Mouse (Mus musculus) liver, adult 2 months (tissue): Measurements from ENCODE around the gene Gpatch2. TPM values are rescaled to one million over a fixed set of nuclear protein-coding genes. Genes with fewer than 3 reads are reported as not detected.

Experiments used
- DNase-seq: peaks from one replicate; pipeline ENCODE4 v3.0.0-alpha.2; 2011; ENCODE audit warnings: low read depth, low spot score; ENCODE audit errors: extremely low read depth
- H3K27ac ChIP-seq: fragments of 200-500 bp; replicated peaks from 2 replicates; pipeline ENCODE4 v1.5.1; 2012; ENCODE audit warnings: low read depth, mild to moderate bottlenecking, control low read depth, inconsistent platforms, low read length; ENCODE audit not compliant: insufficient read depth
- H3K27me3 ChIP-seq: fragments of 200-500 bp; 2 replicates; pipeline ENCODE4 v1.6.1; 2012; ENCODE audit warnings: mild to moderate bottlenecking, moderate library complexity, low read length, inconsistent platforms; ENCODE audit not compliant: control insufficient read depth, insufficient read depth
- H3K36me3 ChIP-seq: fragments of 200-500 bp; 2 replicates; pipeline ENCODE4 v1.6.1; 2012; ENCODE audit warnings: low read length, inconsistent platforms; ENCODE audit not compliant: control insufficient read depth, insufficient read depth
- H3K4me1 ChIP-seq: fragments of 200-500 bp; 2 replicates; pipeline ENCODE4 v1.6.1; 2011; ENCODE audit warnings: low read length; ENCODE audit not compliant: control insufficient read depth, insufficient read depth
- H3K4me3 ChIP-seq: fragments of 200-500 bp; 2 replicates; pipeline ENCODE4 v1.5.1; 2011; ENCODE audit warnings: low read depth, mild to moderate bottlenecking, control low read depth, low read length, moderate library complexity; ENCODE audit not compliant: insufficient read depth
- H3K79me2 ChIP-seq: fragments of 200-500 bp; 2 replicates; pipeline ENCODE4 v1.6.1; 2012; ENCODE audit warnings: inconsistent platforms, mild to moderate bottlenecking, low read length, moderate library complexity; ENCODE audit not compliant: control insufficient read depth, insufficient read depth
- H3K9ac ChIP-seq: fragments of 200-500 bp; 2 replicates; pipeline ENCODE4 v1.6.1; 2012; ENCODE audit warnings: low read depth, mild to moderate bottlenecking, control low read depth, inconsistent platforms, low read length
- CTCF ChIP-seq: fragments of 200-500 bp; IDR thresholded peaks from 2 replicates; pipeline ENCODE4 v1.5.1; 2011; ENCODE audit warnings: low read depth, low read length, control low read depth
- POLR2A ChIP-seq: fragments of 200-500 bp; IDR thresholded peaks from 2 replicates; pipeline ENCODE4 v1.6.1; 2011; ENCODE audit warnings: low read length, control low read depth; ENCODE audit not compliant: insufficient read depth; ENCODE audit errors: extremely low read depth
- WGBS: fragments of 180-500 bp; shearing (Covaris S2); methylation state at CpG from one replicate; pipeline ENCODE4 v1.1.7; 2018; 5-methylcytosine and 5-hydroxymethylcytosine counted together
- polyA plus RNA-seq: library from polyadenylated mRNA; depleted of rRNA; stranded (reverse); fragments of >200 nt; gene quantifications from 2 replicates; pipeline ENCODE4 v1.2.3, GENCODE M21; 2012; rRNA removed
- total RNA-seq: library from RNA; depleted of rRNA; stranded (reverse); fragments of >200 nt; gene quantifications from 2 replicates; pipeline ENCODE4 v1.2.3, GENCODE M21; 2014; rRNA removed

The Gpatch2 gene
- total and polyA plus RNA-seq, 2 experiments = 7.1 to 15.9 TPM

GRCm38 (mm10) chr1:187374418-187374817 is 159.1 kb downstream of the Gpatch2 start:
- no peaks in the 10 kb centered on the region for H3K79me2 ChIP-seq
- TF ChIP-seq CTCF = no peak
- no peaks in the 10 kb centered on the region for H3K36me3 ChIP-seq
- 95% methylated on average over 4 of the region's 4 CpGs for WGBS
- H3K27me3 ChIP-seq = no peaks in the 10 kb centered on the region
- H3K4me3 ChIP-seq = no peak overlapping the region
- H3K27ac ChIP-seq = no peak overlapping the region
- DNase-seq = no peak
- H3K4me1 ChIP-seq = no peaks in the 10 kb centered on the region
- no peak overlapping the region for H3K9ac ChIP-seq

GRCm38 (mm10) chr1:187376946-187377671 is 161.8 kb downstream of the Gpatch2 start:
- Histone ChIP-seq H3K79me2 (no peaks in the 10 kb centered on the region), H3K27me3 (no peaks in the 10 kb centered on the region), H3K9ac (no peak overlapping the region), H3K4me3 (no peak overlapping the region), H3K36me3 (no peaks in the 10 kb centered on the region), H3K4me1 (no peaks in the 10 kb centered on the region), H3K27ac (no peak overlapping the region)
- 69% methylated on average over 11 of the region's 11 CpGs for WGBS
- DNase-seq = no peak
- TF ChIP-seq CTCF = no peak
- TF ChIP-seq POLR2A = no peak

- Histone ChIP-seq H3K27ac (no peak overlapping the region), H3K36me3 (no peaks in the 10 kb centered on the region), H3K27me3 (no peaks in the 10 kb centered on the region), H3K9ac (no peak overlapping the region), H3K4me3 (no peak overlapping the region), H3K79me2 (no peaks in the 10 kb centered on the region), H3K4me1 (no peaks in the 10 kb centered on the region)
- DNase-seq = no peak
- WGBS = 87% methylated on average over 14 of the region's 14 CpGs
- TF ChIP-seq CTCF (no peak), POLR2A (no peak)
Measured at GRCm38 (mm10) chr1:187377865-187378524, 162.7 kb downstream of the Gpatch2 start.

- no peak overlapping the region for H3K27ac ChIP-seq
Measured at GRCm38 (mm10) chr1:187389476-187389875, 174.2 kb downstream of the Gpatch2 start.

GRCm38 (mm10) chr1:187400834-187401233 is 185.5 kb downstream of the Gpatch2 start:
- no peaks in the 10 kb centered on the region for H3K4me1 ChIP-seq
- 87% methylated on average over 9 of the region's 9 CpGs for WGBS
- no peaks in the 10 kb centered on the region for H3K79me2 ChIP-seq
- no peak for DNase-seq
- H3K27ac ChIP-seq = no peak overlapping the region
- H3K4me3 ChIP-seq = no peak overlapping the region
- H3K27me3 ChIP-seq = no peaks in the 10 kb centered on the region
- TF ChIP-seq POLR2A (no peak), CTCF (no peak)
- H3K36me3 ChIP-seq = no peaks in the 10 kb centered on the region
- H3K9ac ChIP-seq = no peak overlapping the region

More at GRCm38 (mm10) chr1:187389476-187389875, 174.2 kb downstream of the Gpatch2 start:
- Histone ChIP-seq H3K9ac (no peak overlapping the region), H3K79me2 (no peaks in the 10 kb centered on the region), H3K4me3 (no peak overlapping the region), H3K36me3 (no peaks in the 10 kb centered on the region), H3K27me3 (no peaks in the 10 kb centered on the region), H3K4me1 (no peaks in the 10 kb centered on the region)
- TF ChIP-seq POLR2A (no peak), CTCF (no peak)
- no peak for DNase-seq
- WGBS = 62% methylated on average over 4 of the region's 4 CpGs

Other genes with a start within 250 kb of the Gpatch2 start
- not detected in 2 replicates for gene D1Pas1, start 248.1 kb upstream of the Gpatch2 start, total RNA-seq
- gene D1Pas1, start 248.1 kb upstream of the Gpatch2 start, polyA plus RNA-seq = not detected in 2 replicates
- gene Spata17, start within 50 bp of the Gpatch2 start, total RNA-seq = 0.83 and 0.94 TPM in 2 replicates
- 0.15 TPM in 1 of 2 replicates, not detected in the other for gene Spata17, start within 50 bp of the Gpatch2 start, polyA plus RNA-seq